Mouse (Mus musculus): ENCODE measurements around the gene Gpr50. TPM values are rescaled to one million over a fixed set of nuclear protein-coding genes. Genes with fewer than 3 reads are reported as not detected.

Gene Gpr50
- polyA plus RNA-seq, 1 experiment from 2014 or later = 1.6 TPM

DNA sequence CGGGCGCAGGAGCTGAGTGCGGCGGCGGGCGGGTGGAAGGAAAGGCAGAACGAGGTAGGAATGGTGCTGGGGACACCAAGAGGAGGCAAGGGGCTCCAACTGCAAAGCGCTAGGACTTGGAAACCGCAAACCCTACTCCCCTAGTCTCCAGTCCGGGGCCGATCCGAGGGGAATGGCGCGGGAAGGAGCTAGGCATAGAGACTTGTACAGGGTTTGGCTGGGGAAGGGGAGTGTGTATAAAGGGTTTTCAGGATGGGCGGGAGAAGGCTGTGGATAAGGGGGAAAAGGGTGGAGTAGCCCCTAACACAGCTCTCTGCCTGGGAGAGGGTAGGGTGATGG, 1.2 kb downstream of the Gpr50 start:
- H3K9me3 ChIP-seq = peaks cover 6% of the 10 kb centered on the region
- H3K4me2 ChIP-seq = peak overlapping the region; percentile 73
- H3K4me1 ChIP-seq = no peaks in the 10 kb centered on the region
- peak overlapping the region; percentile 47 for H3K4me3 ChIP-seq
- peak overlapping the region; percentile 54; the same call in 1 of the 2 replicates for H3K9ac ChIP-seq
- WGBS = 18% methylated on average over 15 of the region's 15 CpGs
- peaks cover 95% of the 10 kb centered on the region for H3K27me3 ChIP-seq
- H3K36me3 ChIP-seq = no peaks in the 10 kb centered on the region
- no peak for ATAC-seq (ENCODE audit: insufficient number of reproducible peaks, insufficient read depth, low FRiP score, low TSS enrichment, low read depth)
- no peak overlapping the region for H3K27ac ChIP-seq

DNA sequence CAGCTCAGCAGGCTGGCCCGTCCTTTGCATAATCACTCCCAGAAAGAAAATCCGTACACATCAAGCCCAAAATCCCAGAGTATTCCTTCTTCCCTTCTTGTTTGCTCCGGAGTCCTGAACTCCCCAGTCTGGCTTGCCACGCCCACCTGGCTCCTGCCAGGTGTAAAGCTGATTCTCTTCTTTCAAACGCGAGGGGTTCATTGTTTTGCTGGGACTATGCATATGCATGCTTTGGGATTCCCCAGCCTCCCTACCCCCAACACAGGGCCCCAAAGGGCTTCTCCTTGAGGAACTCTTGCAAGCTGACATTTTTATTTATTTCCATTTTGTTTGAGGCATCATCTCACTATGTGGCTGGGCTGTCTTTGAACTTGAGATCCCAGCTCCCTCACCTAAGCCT, 6.8 kb downstream of the Gpr50 start:
- WGBS = 11% methylated on average over 6 of the region's 6 CpGs
- Histone ChIP-seq H3K9me3 (no peaks in the 10 kb centered on the region), H3K27me3 (peaks cover 47% of the 10 kb centered on the region), H3K27ac (no peak overlapping the region), H3K36me3 (no peaks in the 10 kb centered on the region), H3K4me2 (no peak overlapping the region), H3K4me1 (no peaks in the 10 kb centered on the region), H3K9ac (no peak overlapping the region), H3K4me3 (no peak overlapping the region)
- ATAC-seq (ENCODE audit: insufficient number of reproducible peaks, insufficient read depth, low FRiP score, low TSS enrichment, low read depth) = no peak

DNA sequence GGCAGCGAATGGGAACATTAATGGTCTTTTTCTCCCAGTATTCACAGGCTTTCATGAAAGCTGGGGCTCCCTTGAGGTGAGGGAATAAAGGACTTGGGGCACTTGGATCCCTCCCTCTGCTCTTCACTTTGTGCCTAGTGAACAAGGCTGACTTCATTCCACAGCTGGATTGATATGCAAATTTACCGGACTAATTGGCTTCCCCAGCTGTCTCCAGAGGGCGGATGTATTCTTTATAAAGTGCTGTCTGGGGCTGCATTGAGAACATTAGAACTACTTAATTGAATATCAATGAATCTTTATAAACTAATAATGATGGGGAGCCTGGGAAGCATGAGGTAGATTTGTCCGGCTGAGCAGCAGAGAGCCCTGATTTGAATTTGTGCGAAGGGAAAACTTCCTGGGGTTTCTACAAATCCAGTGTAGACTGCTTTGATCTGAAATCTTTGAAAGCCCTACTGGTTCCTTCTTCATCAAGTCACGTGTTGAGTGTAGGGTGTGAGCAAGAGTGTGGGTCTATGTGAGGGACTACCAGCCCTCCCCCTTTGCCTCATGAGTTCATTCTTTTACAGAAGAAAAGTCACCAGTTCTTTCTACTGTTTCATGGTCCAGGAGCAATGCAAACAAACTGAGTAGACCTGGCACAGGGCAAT, 37.5 kb downstream of the Gpr50 start:
- Histone ChIP-seq H3K9ac (no peak overlapping the region), H3K27ac (no peak overlapping the region), H3K9me3 (no peaks in the 10 kb centered on the region), H3K4me1 (no peaks in the 10 kb centered on the region), H3K27me3 (no peaks in the 10 kb centered on the region), H3K4me2 (no peak overlapping the region), H3K36me3 (no peaks in the 10 kb centered on the region), H3K4me3 (no peak overlapping the region)
- ATAC-seq (ENCODE audit: insufficient number of reproducible peaks, insufficient read depth, low FRiP score, low TSS enrichment, low read depth) = no peak
- WGBS = 29% methylated on average over 6 of the region's 6 CpGs

Other genes with a start within 250 kb of the Gpr50 start
- 35.8 and 37.8 TPM in 2 replicates for gene Cd99l2, start 170.8 kb upstream of the Gpr50 start, polyA plus RNA-seq (2015; fragmentation: Nextera tagmentation; extraction: Ambion mirVana)
- gene Hmgb3, start 107.7 kb upstream of the Gpr50 start, polyA plus RNA-seq (2015; fragmentation: Nextera tagmentation; extraction: Ambion mirVana) = 350 and 399 TPM in 2 replicates
- 41.4 and 44.7 TPM in 2 replicates for gene Vma21, start 152.3 kb downstream of the Gpr50 start, polyA plus RNA-seq (2015; fragmentation: Nextera tagmentation; extraction: Ambion mirVana)

All from embryonic facial prominence, embryonic 13.5 days (tissue).